Mouse (Mus musculus) embryo, embryonic 9.5 days (tissue): ENCODE measurements around the gene Utp4.
"Not testable (repeated sequence)": the region's sequence is repeated elsewhere in the genome, so short reads cannot be mapped to it uniquely, and the experiment has no call there.

Experiments
- DNase-seq: peaks from one replicate; pipeline ENCODE4 v3.0.0-alpha.2; 2017; ENCODE audit errors: extremely low spot score

Gene Utp4

GRCm38 (mm10) chr8:106905727-106906480 is 12.5 kb downstream of the Utp4 start:
- DNase-seq = no peak

DNA sequence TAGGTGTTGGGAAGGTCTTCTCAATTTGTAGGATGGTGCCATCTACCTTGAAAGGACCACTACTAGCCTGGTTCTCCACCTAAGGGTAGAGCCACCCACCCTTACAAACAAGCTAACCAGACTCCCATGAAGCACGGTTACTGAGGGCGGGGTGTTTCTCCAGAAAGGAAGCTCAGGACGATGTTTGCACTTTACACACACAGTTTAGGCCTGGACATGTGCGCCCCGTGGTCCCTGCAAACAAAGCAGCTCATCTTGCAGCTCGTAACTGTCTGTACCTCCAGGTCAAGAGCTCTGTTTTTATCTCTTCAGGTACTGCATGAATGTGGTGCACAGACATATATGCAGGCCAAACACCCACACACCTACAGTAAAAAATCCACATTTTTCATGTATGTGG is 13.2 kb downstream of the Utp4 start:
- no peak for DNase-seq

DNA sequence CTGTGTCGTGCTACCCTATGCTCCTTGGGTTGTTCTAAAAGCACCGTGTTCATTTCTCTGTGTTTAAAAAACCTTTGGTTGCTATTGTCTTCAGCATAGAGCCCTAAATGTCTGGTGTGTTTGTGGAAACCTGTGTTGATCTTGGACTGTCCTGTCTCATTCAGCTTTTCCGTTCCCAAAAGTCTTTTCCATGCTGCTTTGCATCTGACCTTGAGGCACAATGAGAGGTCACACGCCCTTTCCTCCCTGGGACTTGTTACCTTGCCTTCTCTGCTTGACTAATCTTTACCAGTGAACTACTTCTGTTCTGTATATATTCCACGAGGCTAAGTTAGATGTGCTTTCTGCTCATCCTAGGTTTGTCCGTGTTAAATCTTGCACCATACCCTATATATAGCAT is 14.0 kb downstream of the Utp4 start:
- DNase-seq = no peak

DNA sequence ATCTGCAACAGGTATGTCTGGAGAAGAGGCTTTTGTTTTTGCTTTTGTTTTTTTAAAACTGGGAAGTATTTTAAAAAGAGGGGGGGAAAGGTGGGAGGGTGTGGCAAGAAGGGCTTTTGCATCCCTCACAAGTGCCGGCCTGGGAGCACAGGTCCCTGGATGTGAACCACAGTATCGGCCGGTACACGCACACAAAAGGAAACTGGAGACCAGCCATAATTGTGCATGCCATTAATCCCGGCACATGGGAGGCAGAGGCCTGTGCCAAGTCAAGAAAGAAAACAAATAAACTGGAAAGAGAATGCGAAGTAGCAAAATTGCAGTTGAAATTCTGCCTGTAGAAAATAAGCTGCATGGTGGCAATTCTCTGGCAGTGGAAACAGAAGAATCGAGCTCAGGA is 14.9 kb downstream of the Utp4 start:
- DNase-seq = no peak

DNA sequence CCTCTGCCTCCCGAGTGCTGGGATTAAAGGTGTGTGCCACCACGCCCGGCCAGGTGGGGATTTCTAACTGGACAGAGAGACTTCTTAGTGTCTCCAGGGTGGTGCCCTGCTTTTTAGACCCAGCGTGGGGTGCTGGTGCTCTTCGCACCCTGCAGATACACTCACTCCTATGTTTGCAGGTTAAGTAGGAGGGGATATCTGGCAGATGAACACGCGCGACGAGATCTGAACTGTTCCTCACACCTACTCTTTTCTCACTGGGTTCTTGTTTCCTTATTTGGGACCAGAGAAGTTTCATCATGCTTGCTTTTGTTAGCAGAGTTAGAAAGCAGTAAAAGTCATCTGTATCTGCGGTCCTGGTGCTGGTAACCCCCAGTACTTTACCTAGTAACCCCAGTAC is 20.2 kb downstream of the Utp4 start:
- DNase-seq = no peak

- DNase-seq = no peak
Measured at GRCm38 (mm10) chr8:106919721-106920394, 26.4 kb downstream of the Utp4 start.

DNA sequence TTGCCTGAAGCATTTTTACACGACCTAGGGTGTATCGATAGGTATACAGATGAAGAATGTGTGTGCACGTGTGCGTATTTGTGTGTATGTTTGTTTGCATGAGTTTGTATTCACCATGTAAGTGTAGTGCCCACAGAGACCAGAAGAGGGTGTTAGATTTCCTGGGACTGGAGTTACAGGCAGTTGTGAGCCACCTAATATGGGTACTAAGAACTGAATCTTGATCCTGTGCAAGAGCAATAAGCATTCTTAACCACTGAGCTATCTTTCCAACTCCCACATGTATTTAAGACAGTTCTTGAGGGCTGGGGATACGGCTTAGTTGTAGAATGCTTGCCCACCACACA is 26.9 kb downstream of the Utp4 start:
- DNase-seq = no peak

DNA sequence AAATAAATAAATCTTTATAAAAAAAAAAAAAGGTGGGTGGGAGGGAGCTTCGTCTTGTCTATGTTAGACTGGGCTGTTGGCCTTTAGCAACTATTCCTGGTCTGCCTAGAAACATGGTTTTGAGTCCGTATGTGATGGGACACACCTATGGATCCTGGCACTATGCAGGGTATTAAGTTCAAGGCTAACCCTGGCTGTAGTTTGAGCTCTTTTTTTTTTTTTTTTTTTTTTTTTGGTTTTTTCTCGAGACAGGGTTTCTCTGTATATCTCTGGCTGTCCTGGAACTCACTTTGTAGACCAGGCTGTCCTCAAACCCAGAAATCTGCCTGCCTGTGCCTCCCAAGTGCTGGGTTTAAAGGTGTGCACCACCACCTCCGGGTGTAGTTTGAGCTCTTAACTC is 30.6 kb downstream of the Utp4 start:
- DNase-seq = no peak

GRCm38 (mm10) chr8:106924904-106925349 is 31.5 kb downstream of the Utp4 start:
- no peak for DNase-seq

GRCm38 (mm10) chr8:106925446-106925845 is 32.0 kb downstream of the Utp4 start:
- no peak for DNase-seq

- peak; percentile 20 for DNase-seq
Measured at GRCm38 (mm10) chr8:106927247-106927646, 33.8 kb downstream of the Utp4 start.

GRCm38 (mm10) chr8:106928182-106928581 is 34.7 kb downstream of the Utp4 start:
- DNase-seq = not testable (repeated sequence)

DNA sequence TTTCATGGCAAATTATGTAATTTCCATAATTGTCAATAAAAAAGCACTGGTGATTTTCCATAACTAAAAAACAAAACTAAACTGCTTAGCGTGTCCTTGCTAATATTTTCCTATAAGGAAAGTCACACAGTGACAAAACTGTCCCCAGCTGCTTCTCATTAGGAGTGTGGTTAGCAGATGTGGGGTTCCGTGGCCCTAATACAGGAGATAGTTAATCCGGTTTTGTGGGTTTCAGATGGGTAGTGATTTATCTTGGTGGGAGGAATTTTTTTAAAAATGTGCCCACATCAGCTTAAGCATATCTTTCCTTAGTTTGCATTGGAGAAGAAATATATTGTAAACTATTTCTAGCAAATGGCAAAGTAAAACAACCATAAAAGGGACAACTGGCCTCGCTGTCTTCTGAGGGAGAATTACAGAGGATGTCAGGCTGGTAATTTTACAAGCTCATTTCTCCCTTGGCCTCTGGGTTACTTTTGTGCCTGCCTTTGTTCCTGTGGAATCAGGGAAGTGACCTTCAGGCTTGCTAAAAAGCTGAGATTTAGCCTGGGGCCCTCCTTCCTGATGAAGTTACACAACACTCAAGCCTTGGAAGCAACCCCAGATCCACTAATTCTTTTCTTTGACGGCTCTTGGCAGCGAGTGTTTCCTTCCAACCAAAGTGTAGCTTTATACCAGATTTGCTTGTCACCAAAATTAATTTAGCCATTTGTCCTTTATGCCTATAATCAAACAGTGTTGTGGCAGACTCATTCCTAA is 35.9 kb downstream of the Utp4 start:
- no peak for DNase-seq

DNA sequence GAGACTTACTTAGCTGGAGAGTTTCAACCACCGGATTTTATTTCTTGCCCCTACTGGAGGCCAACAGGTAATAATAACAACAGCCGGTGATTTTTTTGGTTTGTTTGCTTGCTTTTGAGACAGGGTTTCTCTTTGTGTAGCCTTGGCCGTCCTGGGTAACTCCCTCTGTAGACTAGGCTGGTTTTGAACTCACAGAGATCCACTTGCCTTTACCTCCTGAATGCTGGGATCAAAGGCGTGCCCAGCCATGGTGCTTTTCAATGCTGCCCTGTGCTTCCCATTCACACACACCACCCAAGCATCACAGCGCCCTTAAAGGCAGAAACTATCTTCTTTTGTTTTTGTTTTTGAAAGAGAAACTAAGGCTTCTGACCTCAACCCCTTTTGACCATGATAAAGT is 36.5 kb downstream of the Utp4 start:
- no peak for DNase-seq

GRCm38 (mm10) chr8:106932376-106933065 is 39.1 kb downstream of the Utp4 start:
- DNase-seq = peak; percentile 44

DNA sequence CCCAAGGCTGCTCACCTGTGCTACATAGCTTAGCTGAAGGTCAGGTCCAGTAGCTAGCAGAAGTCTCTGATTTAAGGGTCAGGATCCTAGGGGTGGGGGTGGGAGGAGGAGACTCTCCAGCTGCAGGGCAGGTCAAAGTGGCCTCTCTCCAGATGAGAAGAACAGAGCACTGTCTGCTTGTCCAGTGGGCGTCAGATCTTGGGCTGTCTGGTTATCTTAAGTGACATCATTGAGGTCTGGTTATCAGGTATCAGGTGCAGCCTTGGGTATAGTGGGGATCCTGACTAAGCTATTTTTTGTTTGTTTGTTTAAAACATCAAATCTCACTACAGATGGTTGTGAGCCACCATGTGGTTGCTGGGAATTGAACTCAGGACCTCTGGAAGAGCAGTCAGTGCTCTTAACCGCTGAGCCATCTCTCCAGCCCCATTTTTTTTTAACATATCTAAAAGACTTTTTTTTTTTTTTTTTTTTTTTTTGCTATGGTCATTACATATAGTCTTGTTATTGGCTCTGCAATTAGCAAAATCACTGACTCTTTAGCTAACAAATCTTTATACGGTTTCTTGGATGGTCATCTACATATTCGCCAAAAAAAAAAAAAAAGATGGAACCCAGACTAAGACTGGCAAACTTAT is 40.2 kb downstream of the Utp4 start:
- DNase-seq = no peak

- no peak for DNase-seq
Measured at GRCm38 (mm10) chr8:106934226-106934977, 41.0 kb downstream of the Utp4 start.

GRCm38 (mm10) chr8:106935324-106935869 is 42.0 kb downstream of the Utp4 start, which contains the start of gene Sntb2:
Sntb2 (plus strand) TSS chr8:106935750.
- peak; percentile 98 for DNase-seq

DNA sequence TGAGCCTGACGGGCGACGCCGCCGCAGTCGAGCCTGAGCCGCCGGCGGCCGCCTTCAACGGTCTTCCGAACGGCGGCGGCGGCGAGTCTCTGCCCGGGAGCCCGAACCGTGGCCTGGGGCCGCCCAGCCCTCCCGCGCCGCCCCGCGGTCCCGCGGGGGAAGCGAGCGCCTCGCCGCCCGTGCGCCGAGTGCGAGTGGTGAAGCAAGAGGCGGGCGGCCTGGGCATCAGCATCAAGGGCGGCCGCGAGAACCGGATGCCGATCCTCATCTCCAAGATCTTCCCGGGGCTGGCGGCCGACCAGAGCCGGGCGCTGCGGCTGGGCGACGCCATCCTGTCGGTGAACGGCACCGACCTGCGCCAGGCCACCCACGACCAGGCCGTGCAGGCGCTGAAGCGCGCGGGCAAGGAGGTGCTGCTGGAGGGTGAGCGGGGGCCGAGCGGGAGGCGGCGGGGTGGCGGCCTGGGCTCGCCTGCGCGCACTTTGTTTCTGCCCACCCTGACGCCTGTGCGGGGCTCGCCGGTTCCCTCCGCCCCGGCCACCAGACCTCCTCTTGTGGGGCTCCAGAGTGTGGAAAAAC is 42.6 kb downstream of the Utp4 start:
- no peak for DNase-seq

DNA sequence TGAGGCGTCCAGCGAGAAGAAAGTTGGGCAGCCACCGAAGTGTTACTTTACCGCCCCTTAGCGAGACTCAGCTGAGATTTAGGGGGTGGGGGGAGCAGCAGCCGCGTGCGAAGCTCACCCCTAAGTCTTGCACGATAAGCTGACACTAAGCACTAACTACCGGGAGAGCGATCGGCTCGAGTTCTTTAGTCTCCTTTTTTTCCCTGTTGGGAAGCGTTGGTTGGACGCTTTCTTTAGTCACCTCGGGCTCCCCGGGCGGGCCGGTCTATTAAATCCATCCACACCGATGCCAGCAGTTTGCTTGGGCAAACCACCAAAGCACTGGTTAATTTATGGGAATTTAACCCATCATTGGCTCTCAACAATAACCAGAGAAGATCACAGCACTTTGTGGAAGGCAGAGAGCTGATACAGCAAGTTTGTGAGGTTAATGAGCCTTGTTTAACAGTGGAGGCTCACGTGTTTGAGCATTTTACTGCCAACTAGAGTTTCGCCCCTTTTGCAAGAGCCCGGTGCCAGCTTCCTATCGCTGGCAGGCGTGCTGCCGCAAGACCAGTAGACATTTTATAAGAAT is 43.1 kb downstream of the Utp4 start:
- peak; percentile 65 for DNase-seq
